Mouse (Mus musculus) gastrocnemius, adult 18-20 months (tissue): ENCODE results near the gene Tcp11x2. TPM values are rescaled to one million over a fixed set of nuclear protein-coding genes. Genes with fewer than 3 reads are reported as not detected.

Source experiments
- DNase-seq: peaks from one replicate; pipeline ENCODE4 v3.0.0; 2021; ENCODE audit warnings: low spot score
- long read RNA-seq, 2 experiments: library from polyadenylated mRNA; stranded (forward); transcript quantifications; one replicate each; pipeline ENCODE4 v2.0.0; 2021
- total RNA-seq, 2 experiments: library from RNA; stranded (reverse); gene quantifications; 2 replicates each; pipeline ENCODE4 v1.2.3; 2021

Gene Tcp11x2
- not detected for total RNA-seq
- long read RNA-seq, experiment 1: 0 reads
- long read RNA-seq, experiment 2: 0 reads

DNA sequence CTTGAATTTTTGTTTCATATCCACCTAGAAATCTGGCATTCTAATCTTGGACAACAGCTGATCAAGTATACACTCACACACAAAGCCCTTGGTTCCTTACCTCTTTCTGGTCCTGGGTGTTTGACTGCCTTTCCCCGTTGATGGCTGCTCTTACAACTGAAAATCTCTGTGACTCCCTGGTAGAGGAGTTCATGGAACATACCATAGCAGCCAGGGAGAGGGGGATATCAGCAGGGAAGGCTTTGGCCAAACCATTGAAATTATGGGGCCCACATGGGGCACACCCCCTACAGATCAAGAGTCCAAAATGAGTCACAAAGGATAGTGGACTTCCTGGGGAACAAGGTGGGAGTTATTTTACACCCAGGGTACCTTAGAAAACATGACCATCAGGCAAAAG is at the start of gene Tcp11x2:
Gene Tcp11x2 (minus strand): TSS at position 158 of the 400 bp plus-strand sequence.
- no peak for DNase-seq

DNA sequence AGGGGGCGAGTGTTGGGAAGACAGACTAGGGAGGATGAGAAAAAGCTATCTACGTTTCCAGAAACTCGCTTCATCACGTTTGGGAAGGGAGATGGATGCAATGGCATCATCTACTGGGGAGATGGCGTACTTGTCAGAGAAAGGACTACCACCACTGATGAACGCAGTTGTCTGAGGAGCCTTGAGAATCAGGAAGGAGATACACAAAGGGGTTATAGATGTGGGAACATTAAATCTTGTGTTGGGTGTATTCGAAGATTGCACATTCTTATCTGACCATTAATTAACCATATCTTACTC is 49.4 kb upstream of the Tcp11x2 start:
- DNase-seq: no peak

DNA sequence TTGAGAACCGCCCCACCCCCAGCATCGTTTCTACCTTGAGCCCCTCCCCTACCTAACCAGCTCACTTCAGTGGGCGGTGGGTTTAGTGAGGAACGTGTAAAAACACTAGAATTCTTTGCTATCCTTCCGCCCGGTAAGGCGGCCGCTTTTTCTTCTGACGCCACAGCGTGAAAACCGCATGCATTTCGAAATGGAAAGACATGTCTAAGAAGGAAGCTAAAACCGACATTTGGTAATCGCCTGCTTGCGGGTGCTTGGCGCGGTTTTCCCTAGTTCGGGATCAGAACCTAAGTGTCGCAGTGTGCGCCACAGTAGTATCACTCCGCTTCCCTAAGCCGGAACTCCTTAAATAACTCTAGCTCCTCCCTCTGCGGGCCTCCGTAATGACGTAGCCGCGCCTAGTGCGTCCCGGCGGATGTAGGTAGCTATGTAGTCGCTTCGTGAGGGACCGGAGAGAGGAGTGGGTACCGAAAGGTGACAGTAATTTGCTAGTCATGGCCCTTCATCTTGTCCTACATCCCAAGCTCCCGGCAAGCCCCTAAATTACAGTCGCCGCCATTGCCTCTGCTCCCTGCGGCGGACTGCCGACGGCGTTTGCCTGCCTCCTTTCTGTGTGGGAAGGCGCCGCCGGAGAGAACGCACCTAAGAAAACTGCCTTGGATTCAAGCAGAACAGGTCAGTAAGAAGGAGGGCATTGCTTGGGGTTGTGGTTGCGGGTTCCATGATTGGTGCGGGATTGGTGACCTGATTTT is 48.9 kb upstream of the Tcp11x2 start, which contains the start of the genes Armcx5 and Gprasp1:
Gene Armcx5 (plus strand): TSS at position 430 of the 752 bp plus-strand sequence.
Gene Gprasp1 (plus strand): TSS at position 430 of the 752 bp plus-strand sequence.
- peak; percentile 83 for DNase-seq

DNA sequence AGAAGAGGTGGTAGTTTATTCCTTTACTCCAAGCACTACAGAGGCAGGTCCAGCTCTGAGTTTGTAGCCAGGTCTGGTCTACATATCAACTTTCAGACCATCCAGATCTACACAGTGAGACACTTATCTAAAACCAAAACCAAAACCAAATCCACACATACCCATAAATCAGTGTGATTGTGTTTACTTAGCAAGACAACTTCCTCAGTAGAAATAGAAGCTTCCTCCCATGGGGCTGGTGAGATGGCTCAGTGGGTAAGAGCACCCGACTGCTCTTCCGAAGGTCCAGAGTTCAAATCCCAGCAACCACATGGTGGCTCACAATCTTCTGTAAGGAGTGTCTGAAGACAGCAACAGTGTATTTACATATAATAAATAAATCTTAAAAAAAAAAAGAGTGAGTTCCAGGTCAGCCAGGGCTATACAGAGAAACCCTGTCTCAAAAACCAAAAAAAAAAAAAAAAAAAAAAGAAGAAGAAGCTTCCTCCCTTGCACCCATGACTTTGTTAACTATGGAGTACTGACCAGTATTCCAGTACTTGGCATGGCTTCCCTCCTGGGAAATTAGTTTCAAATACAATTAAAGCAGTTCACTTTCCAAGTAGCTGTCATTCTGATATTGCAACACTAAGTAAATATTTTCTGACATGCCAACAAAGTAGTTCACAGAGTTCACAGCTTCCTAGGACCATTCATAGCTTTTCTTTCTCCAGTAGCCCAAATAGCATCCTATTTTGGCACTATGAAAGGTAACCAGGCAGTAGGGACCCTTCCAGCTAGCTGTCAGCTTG is 45.3 kb upstream of the Tcp11x2 start:
- no peak for DNase-seq

DNA sequence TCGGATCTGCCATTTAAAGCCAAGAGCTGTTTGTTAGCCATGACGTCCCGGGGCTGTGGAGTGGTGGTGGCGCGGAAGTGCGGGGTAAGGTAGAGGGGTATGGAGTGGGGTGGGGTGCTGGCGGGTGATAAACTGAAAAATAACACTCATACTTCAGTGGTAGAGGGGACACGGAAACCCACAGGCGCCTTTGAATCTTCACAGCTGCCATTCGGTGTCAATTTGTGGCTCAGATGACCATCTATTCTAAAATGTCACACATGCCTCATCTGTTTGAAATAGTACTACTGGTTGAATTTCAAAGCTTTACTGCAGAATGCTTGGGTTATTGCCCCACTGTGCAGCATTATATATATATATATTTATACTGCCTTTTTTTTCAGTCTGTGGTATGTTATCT is 31.6 kb upstream of the Tcp11x2 start, which contains the start of gene Tmsb15a:
Gene Tmsb15a (minus strand): TSS at position 101 of the 400 bp plus-strand sequence.
- no peak for DNase-seq

DNA sequence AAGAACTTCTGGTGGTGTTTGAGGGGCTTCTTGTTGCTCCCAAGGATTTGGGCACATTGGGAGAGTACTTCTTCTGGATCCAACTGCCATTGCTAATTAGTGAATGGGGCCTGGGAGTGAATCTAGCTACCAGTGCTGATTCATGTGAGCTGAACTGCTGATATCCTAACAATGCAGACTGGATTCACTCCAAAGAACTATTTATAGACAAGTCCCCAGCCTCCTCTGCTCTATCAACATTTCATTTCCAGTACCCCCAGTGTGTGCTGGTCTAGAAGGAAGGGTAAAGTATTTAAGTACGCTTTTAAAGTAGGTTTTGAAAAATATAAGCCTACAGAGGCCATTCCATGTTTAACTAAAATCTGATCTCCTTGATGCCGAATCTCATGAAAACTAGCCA is 19.3 kb upstream of the Tcp11x2 start:
- DNase-seq: no peak

DNA sequence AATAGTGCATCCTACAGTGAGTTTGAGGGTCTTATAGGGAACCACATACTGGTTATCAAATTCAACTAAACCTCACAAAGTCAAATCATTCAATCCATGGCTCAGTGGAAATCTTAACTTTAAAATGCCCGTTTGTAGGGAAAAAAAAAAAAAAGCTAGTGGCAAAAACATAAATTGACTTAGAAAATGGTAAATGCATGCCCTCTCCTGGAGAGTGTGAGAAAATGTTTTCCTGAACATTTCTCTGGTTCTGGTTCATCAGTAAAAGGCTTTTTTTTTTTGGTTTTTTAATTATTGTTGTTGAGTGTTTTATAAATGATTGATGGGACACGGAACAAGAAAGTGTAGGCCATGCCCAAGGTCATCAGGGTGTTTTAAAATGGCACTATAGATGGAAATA is 10.8 kb upstream of the Tcp11x2 start:
- no peak for DNase-seq

- no peak for DNase-seq
Observed at GRCm38 (mm10) chrX:135703111-135703510, 9.5 kb upstream of the Tcp11x2 start.

DNA sequence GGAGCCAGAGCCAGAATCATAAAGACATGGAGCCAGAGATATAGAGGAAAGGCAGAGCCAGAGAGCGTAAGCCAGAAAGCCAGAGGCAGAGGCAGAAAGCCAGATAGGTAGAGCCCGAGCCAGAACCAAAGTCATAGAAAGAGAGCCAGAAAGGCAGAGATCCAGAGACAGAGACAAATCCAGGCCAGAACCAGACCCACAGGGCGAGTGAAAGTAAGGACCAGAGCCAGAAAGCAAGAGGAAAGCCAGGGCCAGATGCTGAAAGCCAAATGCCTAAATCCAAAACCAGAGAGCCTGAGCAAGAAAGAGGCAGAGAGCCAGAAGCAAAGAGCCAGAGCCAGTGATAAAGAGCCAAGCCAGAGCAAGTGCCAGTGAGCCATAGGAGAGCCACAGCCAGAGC is 5.8 kb downstream of the Tcp11x2 start:
- no peak for DNase-seq

- DNase-seq: no peak
Observed at GRCm38 (mm10) chrX:135681858-135682257, 11.7 kb downstream of the Tcp11x2 start.

DNA sequence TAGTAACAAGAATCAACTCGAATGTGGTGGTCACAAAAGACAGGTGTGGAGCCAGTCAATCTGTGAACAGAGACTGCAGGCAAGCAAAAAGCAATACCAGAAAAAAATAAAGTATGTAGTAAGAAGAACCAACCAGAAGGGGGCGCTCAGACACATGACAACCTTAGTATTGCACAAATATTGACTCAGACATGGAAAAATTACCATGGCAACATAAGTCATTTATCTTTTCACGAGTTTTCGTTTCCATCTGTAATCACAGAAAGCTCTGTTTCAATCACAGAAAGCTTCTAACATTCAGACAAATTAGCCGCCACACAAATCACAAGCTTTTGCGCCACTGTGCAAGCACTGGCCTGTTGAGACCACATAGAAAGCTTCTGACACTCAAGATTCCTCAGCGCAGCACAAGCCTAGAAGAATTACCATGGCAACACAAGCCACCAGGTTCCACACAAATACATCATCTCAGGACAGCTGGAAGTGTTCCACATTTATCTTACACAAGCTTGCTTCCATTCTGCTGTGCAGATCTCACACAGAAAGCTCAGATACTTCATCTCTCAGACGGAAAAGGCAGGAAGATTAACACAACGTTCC is 41.3 kb downstream of the Tcp11x2 start:
- no peak for DNase-seq

- no peak for DNase-seq
Observed at GRCm38 (mm10) chrX:135627605-135628004, 66.0 kb downstream of the Tcp11x2 start, which contains the start of gene Prame. Gene Prame (minus strand): TSS chrX:135627705.

Other genes starting within 250 kb of the Tcp11x2 start
- gene AV320801, start 199.2 kb downstream of the Tcp11x2 start, total RNA-seq: not detected
- not detected for gene Nxf7, start 95.0 kb downstream of the Tcp11x2 start, total RNA-seq
- gene Prame, start 66.1 kb downstream of the Tcp11x2 start, total RNA-seq: not detected
- not detected for gene Tmsb15a, start 31.5 kb upstream of the Tcp11x2 start, total RNA-seq
- gene Armcx5, start 48.9 kb upstream of the Tcp11x2 start, total RNA-seq: 1 to 10 TPM; 4.0 to 4.7 TPM
- 10 to 100 TPM; 17.3 to 19.1 TPM for gene Gprasp1, start 48.9 kb upstream of the Tcp11x2 start, total RNA-seq
- gene Bhlhb9, start 103.8 kb upstream of the Tcp11x2 start, total RNA-seq: 1 to 10 TPM; 1.4 to 2.8 TPM
- 1 to 10 TPM; 1.0 to 1.1 TPM for gene Gprasp2, start 145.2 kb upstream of the Tcp11x2 start, total RNA-seq